Mouse (Mus musculus) lung, embryonic 14.5 days (tissue): ENCODE results near the gene Slc23a2. TPM values are rescaled to one million over a fixed set of nuclear protein-coding genes. Genes with fewer than 3 reads are reported as not detected.
A peak's percentile ranks its signal among the peaks of the same experiment; 100 is the strongest.

Experiments
- ATAC-seq: fragments of 200-750 bp; cut with Nextera tagmentation; 2 replicates; pipeline ENCODE4 v1.8.0; 2017; ENCODE audit warnings: mild to moderate bottlenecking, moderate TSS enrichment, moderate library complexity; ENCODE audit not compliant: insufficient read depth
- DNase-seq: peaks from one replicate; pipeline ENCODE4 v3.0.0-alpha.2; 2015
- H3K27ac ChIP-seq: fragments of 300-500 bp; sonication (generic); 2 replicates; pipeline ENCODE4 v1.5.1; 2014; ENCODE audit warnings: low read depth, mild to moderate bottlenecking, moderate library complexity
- H3K27me3 ChIP-seq: fragments of 300-500 bp; sonication (generic); 2 replicates; pipeline ENCODE4 v1.6.1; 2014; ENCODE audit warnings: low read length, control low read depth; ENCODE audit not compliant: insufficient read depth
- H3K36me3 ChIP-seq: fragments of 300-500 bp; sonication (generic); 2 replicates; pipeline ENCODE4 v1.6.1; 2014; ENCODE audit warnings: control low read depth; ENCODE audit not compliant: insufficient read depth
- H3K4me1 ChIP-seq: fragments of 300-500 bp; sonication (generic); 2 replicates; pipeline ENCODE4 v1.6.1; 2014; ENCODE audit warnings: antibody characterized with exemption, control low read depth; ENCODE audit not compliant: insufficient read depth
- H3K4me2 ChIP-seq: fragments of 300-500 bp; sonication (generic); 2 replicates; pipeline ENCODE4 v1.6.1; 2014; ENCODE audit warnings: mild to moderate bottlenecking
- H3K4me3 ChIP-seq: fragments of 300-500 bp; sonication (generic); 2 replicates; pipeline ENCODE4 v1.5.1; 2014; ENCODE audit warnings: low read depth, low read length
- H3K9ac ChIP-seq: fragments of 300-500 bp; sonication (generic); 2 replicates; pipeline ENCODE4 v1.6.1; 2014
- H3K9me3 ChIP-seq: fragments of 300-500 bp; sonication (generic); 2 replicates; pipeline ENCODE4 v1.6.1; 2016; ENCODE audit warnings: low read depth, low read length, control low read depth
- CTCF ChIP-seq: IDR thresholded peaks from 2 replicates; pipeline ENCODE4 v1.5.1; 2016; ENCODE audit warnings: antibody characterized with exemption, low read depth
- WGBS: fragments of 180-500 bp; shearing (Covaris S2); extraction: QIAGEN DNeasy Blood & Tissue Kit; methylation state at CpG from one replicate; pipeline ENCODE4 v1.1.7; 2014; 5-methylcytosine and 5-hydroxymethylcytosine counted together
- polyA plus RNA-seq: library from polyadenylated mRNA; unstranded; fragments of >200 nt; fragmentation: Nextera tagmentation; extraction: Ambion mirVana; gene quantifications from 2 replicates; pipeline ENCODE4 v1.2.1, GENCODE M21; 2014

Slc23a2 gene
- polyA plus RNA-seq, 1 experiment from 2014 or later, result 17.3 TPM

GRCm38 (mm10) chr2:132121050-132121449, 23.9 kb downstream of the Slc23a2 start:
- Histone ChIP-seq H3K9me3 (no peaks in the 10 kb centered on the region), H3K4me3 (no peak overlapping the region), H3K27me3 (no peaks in the 10 kb centered on the region), H3K4me1 (no peaks in the 10 kb centered on the region), H3K27ac (no peak overlapping the region), H3K9ac (no peak overlapping the region), H3K4me2 (no peak overlapping the region), H3K36me3 (no peaks in the 10 kb centered on the region)
- no peak for DNase-seq
- no peak for TF ChIP-seq CTCF
- WGBS, result 77% methylated on average over 3 of the region's 3 CpGs
- no peak for ATAC-seq

GRCm38 (mm10) chr2:132118646-132119045, 26.3 kb downstream of the Slc23a2 start:
- DNase-seq (no peak), ATAC-seq (no peak)
- Histone ChIP-seq H3K4me1 (no peaks in the 10 kb centered on the region), H3K9me3 (no peaks in the 10 kb centered on the region), H3K27me3 (no peaks in the 10 kb centered on the region), H3K9ac (no peak overlapping the region), H3K36me3 (no peaks in the 10 kb centered on the region), H3K27ac (no peak overlapping the region), H3K4me3 (no peak overlapping the region), H3K4me2 (no peak overlapping the region)
- no peak for TF ChIP-seq CTCF
- 84% methylated on average over 1 of the region's 1 CpGs for WGBS

- Histone ChIP-seq H3K36me3 (no peaks in the 10 kb centered on the region), H3K4me1 (no peaks in the 10 kb centered on the region), H3K9ac (no peak overlapping the region), H3K27ac (no peak overlapping the region), H3K27me3 (no peaks in the 10 kb centered on the region), H3K4me3 (no peak overlapping the region), H3K9me3 (no peaks in the 10 kb centered on the region), H3K4me2 (no peak overlapping the region)
- no peak for ATAC-seq
- WGBS, result 86% methylated on average over 5 of the region's 5 CpGs
- TF ChIP-seq CTCF, result no peak
- DNase-seq, result no peak
Measured at GRCm38 (mm10) chr2:132115936-132116335, 29.0 kb downstream of the Slc23a2 start.

GRCm38 (mm10) chr2:132115344-132115743, 29.6 kb downstream of the Slc23a2 start:
- Histone ChIP-seq H3K27ac (no peak overlapping the region), H3K9me3 (no peaks in the 10 kb centered on the region), H3K4me1 (no peaks in the 10 kb centered on the region), H3K4me3 (no peak overlapping the region), H3K27me3 (no peaks in the 10 kb centered on the region), H3K4me2 (no peak overlapping the region), H3K9ac (no peak overlapping the region), H3K36me3 (no peaks in the 10 kb centered on the region)
- 68% methylated on average over 6 of the region's 6 CpGs for WGBS
- no peak for DNase-seq
- no peak for ATAC-seq
- TF ChIP-seq CTCF, result no peak

- Histone ChIP-seq H3K36me3 (no peaks in the 10 kb centered on the region), H3K4me3 (no peak overlapping the region), H3K4me2 (no peak overlapping the region), H3K9me3 (no peaks in the 10 kb centered on the region), H3K4me1 (no peaks in the 10 kb centered on the region), H3K27ac (no peak overlapping the region), H3K9ac (no peak overlapping the region), H3K27me3 (no peaks in the 10 kb centered on the region)
- 54% methylated on average over 11 of the region's 11 CpGs for WGBS
- TF ChIP-seq CTCF, result peak; percentile 63
- ATAC-seq (no peak), DNase-seq (peak; percentile 83)
Measured at GRCm38 (mm10) chr2:132113962-132114759, 30.7 kb downstream of the Slc23a2 start.

- no peak for TF ChIP-seq CTCF
- no peak overlapping the region for H3K4me2 ChIP-seq
- no peaks in the 10 kb centered on the region for H3K4me1 ChIP-seq
- H3K9me3 ChIP-seq, result no peaks in the 10 kb centered on the region
- ATAC-seq, result no peak
- H3K4me3 ChIP-seq, result no peak overlapping the region
- H3K27ac ChIP-seq, result no peak overlapping the region
- no peak overlapping the region for H3K9ac ChIP-seq
- no peaks in the 10 kb centered on the region for H3K27me3 ChIP-seq
- H3K36me3 ChIP-seq, result no peaks in the 10 kb centered on the region
- 81% methylated on average over 4 of the region's 4 CpGs for WGBS
- no peak for DNase-seq
Measured at GRCm38 (mm10) chr2:132112319-132112718, 32.6 kb downstream of the Slc23a2 start.

GRCm38 (mm10) chr2:132111905-132112304, 33.0 kb downstream of the Slc23a2 start:
- ATAC-seq (no peak), DNase-seq (no peak)
- Histone ChIP-seq H3K4me2 (no peak overlapping the region), H3K27ac (no peak overlapping the region), H3K4me1 (no peaks in the 10 kb centered on the region), H3K9me3 (no peaks in the 10 kb centered on the region), H3K4me3 (no peak overlapping the region), H3K9ac (no peak overlapping the region), H3K36me3 (no peaks in the 10 kb centered on the region), H3K27me3 (no peaks in the 10 kb centered on the region)
- 54% methylated on average over 2 of the region's 2 CpGs for WGBS
- no peak for TF ChIP-seq CTCF
